Mouse (Mus musculus) heart, embryonic 15.5 days (tissue): ENCODE results near the gene Lrmda. TPM values are rescaled to one million over a fixed set of nuclear protein-coding genes. Genes with fewer than 3 reads are reported as not detected.

Experiments
- ATAC-seq: fragments of 200-750 bp; cut with Nextera tagmentation; replicated peaks from 2 replicates; pipeline ENCODE4 v1.8.0; 2017; ENCODE audit warnings: low read depth, moderate TSS enrichment; ENCODE audit not compliant: insufficient number of reproducible peaks, insufficient read depth, low FRiP score
- H3K27ac ChIP-seq: fragments of 300-500 bp; sonication (generic); 2 replicates; pipeline ENCODE4 v1.5.1; 2015; ENCODE audit warnings: mild to moderate bottlenecking, inconsistent platforms
- H3K27me3 ChIP-seq: fragments of 300-500 bp; sonication (generic); 2 replicates; pipeline ENCODE4 v1.6.1; 2015; ENCODE audit warnings: inconsistent platforms
- H3K36me3 ChIP-seq: fragments of 300-500 bp; sonication (generic); 2 replicates; pipeline ENCODE4 v1.6.1; 2015; ENCODE audit warnings: mild to moderate bottlenecking, inconsistent platforms
- H3K4me1 ChIP-seq: fragments of 300-500 bp; sonication (generic); replicated peaks from 2 replicates; pipeline ENCODE4 v1.6.1; 2015; ENCODE audit warnings: inconsistent platforms
- H3K4me2 ChIP-seq: fragments of 300-500 bp; sonication (generic); 2 replicates; pipeline ENCODE4 v1.6.1; 2015; ENCODE audit warnings: inconsistent platforms, mild to moderate bottlenecking, moderate library complexity
- H3K4me3 ChIP-seq: fragments of 300-500 bp; sonication (generic); 2 replicates; pipeline ENCODE4 v1.5.1; 2015; ENCODE audit warnings: mild to moderate bottlenecking, inconsistent platforms
- H3K9ac ChIP-seq: fragments of 300-500 bp; sonication (generic); 2 replicates; pipeline ENCODE4 v1.6.1; 2015; ENCODE audit warnings: mild to moderate bottlenecking, inconsistent platforms
- H3K9me3 ChIP-seq: fragments of 300-500 bp; sonication (generic); replicated peaks from 2 replicates; pipeline ENCODE4 v1.6.1; 2016; ENCODE audit warnings: inconsistent platforms
- WGBS: fragments of 180-500 bp; shearing (Covaris S2); methylation state at CpG from one replicate; pipeline ENCODE4 v1.1.7; 2015; ENCODE audit warnings: mixed read lengths; 5-methylcytosine and 5-hydroxymethylcytosine counted together
- polyA plus RNA-seq: library from polyadenylated mRNA; unstranded; fragments of >200 nt; fragmentation: Nextera tagmentation; extraction: Ambion mirVana; gene quantifications from 2 replicates; pipeline ENCODE4 v1.2.1, GENCODE M21; 2015

Lrmda gene
- polyA plus RNA-seq, 1 experiment from 2014 or later = 0.83 TPM

DNA sequence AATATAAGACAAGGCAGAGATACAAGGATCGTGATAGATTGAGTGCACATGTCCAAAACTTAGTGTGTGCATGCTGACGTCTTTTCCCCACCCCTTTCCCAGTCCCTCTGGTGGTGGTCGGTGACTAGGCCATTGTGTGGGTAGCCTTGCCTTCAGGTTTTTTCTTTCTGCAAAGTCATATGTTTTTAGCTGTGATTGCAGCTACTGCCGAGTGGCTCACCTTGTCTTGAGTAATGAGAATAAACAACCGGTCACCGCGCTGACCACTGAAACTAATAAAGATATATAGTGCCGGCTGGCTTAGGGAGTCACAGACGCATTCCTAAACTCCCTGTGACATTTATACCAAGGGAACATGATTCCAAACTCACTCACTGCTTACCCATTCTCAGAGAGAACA lies 155.2 kb downstream of the Lrmda start:
- H3K4me2 ChIP-seq = no peak overlapping the region
- no peaks in the 10 kb centered on the region for H3K36me3 ChIP-seq
- H3K27ac ChIP-seq = no peak overlapping the region
- no peaks in the 10 kb centered on the region for H3K4me1 ChIP-seq
- H3K27me3 ChIP-seq = no peaks in the 10 kb centered on the region
- H3K4me3 ChIP-seq = no peak overlapping the region
- 68% methylated on average over 9 of the region's 9 CpGs for WGBS
- H3K9me3 ChIP-seq = no peaks in the 10 kb centered on the region
- no peak for ATAC-seq
- no peak overlapping the region for H3K9ac ChIP-seq

DNA sequence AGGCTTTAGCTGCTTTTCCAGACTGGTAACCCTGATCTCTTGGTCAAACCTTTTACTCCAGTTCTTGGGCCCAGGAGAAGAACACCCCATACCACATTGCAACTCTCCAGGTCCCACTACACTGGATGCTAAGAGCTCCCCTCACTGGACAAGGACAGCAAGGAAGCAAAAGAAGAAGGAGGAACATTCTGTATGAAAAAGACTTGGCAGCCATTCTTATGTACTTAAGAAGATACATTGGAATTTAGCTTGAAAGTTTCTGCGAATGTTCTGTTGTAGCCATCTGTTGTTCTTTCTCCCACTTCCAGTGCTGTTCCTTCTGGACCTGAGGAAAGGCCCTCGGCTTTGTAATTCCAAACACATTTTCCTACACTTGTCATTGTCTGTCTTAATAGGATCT lies 160.2 kb downstream of the Lrmda start:
- no peak for ATAC-seq
- WGBS = 69% methylated on average over 2 of the region's 2 CpGs
- Histone ChIP-seq H3K9ac (no peak overlapping the region), H3K27ac (no peak overlapping the region), H3K4me2 (no peak overlapping the region), H3K9me3 (no peaks in the 10 kb centered on the region), H3K36me3 (no peaks in the 10 kb centered on the region), H3K27me3 (no peaks in the 10 kb centered on the region), H3K4me3 (no peak overlapping the region), H3K4me1 (no peaks in the 10 kb centered on the region)

DNA sequence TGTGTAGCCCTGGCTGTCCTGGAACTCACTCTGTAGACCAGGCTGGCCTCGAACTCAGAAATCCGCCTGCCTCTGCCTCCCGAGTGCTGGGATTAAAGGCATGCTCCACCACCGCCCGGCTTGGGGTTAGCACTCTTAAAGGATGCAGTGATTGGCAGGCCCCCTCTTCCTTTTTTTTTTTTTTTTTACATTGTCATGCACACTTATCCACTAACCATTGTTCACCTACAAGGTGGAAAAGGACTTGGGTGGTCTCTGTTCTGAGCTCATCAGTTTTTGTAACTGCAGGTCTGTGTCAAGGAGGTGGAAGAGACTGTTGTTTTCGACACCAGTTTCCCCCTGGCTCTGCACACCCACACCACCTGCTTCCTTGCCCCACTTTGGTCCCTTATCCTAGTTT lies 162.0 kb downstream of the Lrmda start:
- H3K27me3 ChIP-seq = no peaks in the 10 kb centered on the region
- no peak overlapping the region for H3K4me2 ChIP-seq
- WGBS = 89% methylated on average over 6 of the region's 6 CpGs
- no peaks in the 10 kb centered on the region for H3K9me3 ChIP-seq
- no peak overlapping the region for H3K4me3 ChIP-seq
- H3K27ac ChIP-seq = no peak overlapping the region
- no peak overlapping the region for H3K9ac ChIP-seq
- no peak for ATAC-seq
- H3K36me3 ChIP-seq = no peaks in the 10 kb centered on the region
- H3K4me1 ChIP-seq = no peaks in the 10 kb centered on the region

DNA sequence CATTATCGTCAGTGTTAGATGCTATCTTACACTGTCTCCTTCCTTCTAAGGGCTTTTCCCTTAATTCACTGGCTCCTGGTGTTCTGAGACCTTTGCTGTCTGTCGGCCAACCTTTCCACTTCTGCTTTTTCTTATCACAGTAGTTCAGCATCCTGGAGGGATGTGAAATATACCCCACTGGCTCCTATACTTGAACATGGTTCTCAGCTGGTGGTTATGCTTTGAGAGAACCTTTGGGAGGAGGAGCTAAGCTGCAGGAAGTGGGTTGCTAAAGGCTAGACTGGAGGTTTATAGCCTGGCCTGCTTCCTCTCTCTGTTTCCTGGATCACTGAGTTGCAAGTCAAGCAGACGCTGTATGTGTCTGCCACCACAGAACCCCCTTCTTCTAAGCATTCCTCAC lies 163.7 kb downstream of the Lrmda start:
- H3K27me3 ChIP-seq = no peaks in the 10 kb centered on the region
- H3K4me1 ChIP-seq = no peaks in the 10 kb centered on the region
- no peaks in the 10 kb centered on the region for H3K9me3 ChIP-seq
- H3K4me3 ChIP-seq = no peak overlapping the region
- no peak for ATAC-seq
- no peaks in the 10 kb centered on the region for H3K36me3 ChIP-seq
- no peak overlapping the region for H3K4me2 ChIP-seq
- WGBS = 50% methylated on average over 3 of the region's 3 CpGs
- no peak overlapping the region for H3K27ac ChIP-seq
- H3K9ac ChIP-seq = no peak overlapping the region

DNA sequence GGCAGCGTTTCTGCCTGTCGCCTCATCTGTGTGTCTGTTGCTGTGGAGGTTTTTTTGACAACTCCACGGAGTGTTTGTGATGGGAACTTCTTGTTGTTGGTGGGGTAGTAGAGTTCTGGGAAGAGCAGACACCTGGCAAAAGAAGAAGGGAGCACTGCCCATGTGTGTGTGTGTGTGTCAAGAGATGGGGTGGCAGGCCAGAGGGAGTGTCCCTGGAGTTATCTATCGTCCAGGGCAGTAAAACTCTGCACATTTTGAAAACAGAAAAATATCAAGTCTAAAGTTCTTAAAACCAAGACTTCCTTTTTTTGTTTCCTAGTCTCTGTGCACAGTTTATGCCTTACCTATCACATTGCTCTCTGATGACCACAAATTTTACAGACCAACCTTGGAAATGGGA lies 165.9 kb downstream of the Lrmda start:
- WGBS = 74% methylated on average over 4 of the region's 4 CpGs
- no peaks in the 10 kb centered on the region for H3K27me3 ChIP-seq
- no peak for ATAC-seq
- H3K9ac ChIP-seq = no peak overlapping the region
- no peak overlapping the region for H3K27ac ChIP-seq
- no peak overlapping the region for H3K4me3 ChIP-seq
- H3K4me2 ChIP-seq = no peak overlapping the region
- H3K36me3 ChIP-seq = no peaks in the 10 kb centered on the region
- no peaks in the 10 kb centered on the region for H3K9me3 ChIP-seq
- H3K4me1 ChIP-seq = no peaks in the 10 kb centered on the region

DNA sequence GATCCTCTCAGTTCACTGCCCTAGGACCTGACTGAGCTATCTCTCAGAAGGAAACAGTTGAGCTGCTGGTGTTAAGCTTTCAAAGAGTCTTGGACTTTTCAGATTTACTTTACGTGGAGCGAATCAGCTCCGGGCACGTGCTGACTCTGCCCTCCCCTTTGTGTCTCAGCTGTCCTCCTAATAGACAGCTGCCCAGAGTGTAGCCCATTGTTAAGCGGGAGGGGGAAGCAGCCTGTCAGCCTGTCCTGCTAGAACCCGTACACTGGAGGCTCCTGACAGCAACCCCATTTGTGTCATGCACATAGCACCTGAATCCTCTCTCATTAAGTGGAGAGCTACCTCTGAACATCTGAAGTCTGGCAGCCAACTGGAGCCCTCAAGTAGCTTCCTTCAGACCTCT lies 170.6 kb downstream of the Lrmda start:
- no peaks in the 10 kb centered on the region for H3K36me3 ChIP-seq
- H3K4me3 ChIP-seq = no peak overlapping the region
- H3K9me3 ChIP-seq = no peaks in the 10 kb centered on the region
- no peak overlapping the region for H3K27ac ChIP-seq
- 0 out of 2 replicates have a peak, but pooled peaks cover under 1% of the 10 kb centered on the region for H3K4me1 ChIP-seq
- ATAC-seq = no peak
- WGBS = 65% methylated on average over 6 of the region's 6 CpGs
- H3K4me2 ChIP-seq = no peak overlapping the region
- H3K27me3 ChIP-seq = no peaks in the 10 kb centered on the region
- no peak overlapping the region for H3K9ac ChIP-seq

DNA sequence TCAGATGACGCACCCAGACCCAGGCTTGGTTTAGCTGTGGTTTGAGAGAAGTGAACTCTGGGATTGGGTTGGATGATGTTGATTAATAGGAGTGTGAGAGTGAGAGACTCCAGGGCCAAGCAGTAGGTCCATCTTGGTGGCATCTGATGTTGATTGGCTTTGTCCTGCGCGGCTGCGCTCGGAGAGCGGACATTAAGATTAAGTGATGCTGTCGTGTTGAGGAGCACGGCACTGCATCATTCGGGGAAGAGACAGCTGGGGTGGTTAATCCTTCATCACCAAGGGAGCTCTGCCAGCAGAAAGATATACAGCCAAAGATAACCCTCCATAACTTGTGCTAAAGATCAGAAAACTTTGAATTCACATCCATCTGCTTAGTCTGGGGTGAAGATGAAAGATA lies 172.7 kb downstream of the Lrmda start:
- Histone ChIP-seq H3K36me3 (no peaks in the 10 kb centered on the region), H3K4me1 (peaks cover 5% of the 10 kb centered on the region; the same call in 1 of the 2 replicates), H3K9me3 (no peaks in the 10 kb centered on the region), H3K27me3 (no peaks in the 10 kb centered on the region), H3K9ac (no peak overlapping the region), H3K4me2 (no peak overlapping the region), H3K27ac (no peak overlapping the region), H3K4me3 (no peak overlapping the region)
- 70% methylated on average over 9 of the region's 9 CpGs for WGBS
- ATAC-seq = no peak

DNA sequence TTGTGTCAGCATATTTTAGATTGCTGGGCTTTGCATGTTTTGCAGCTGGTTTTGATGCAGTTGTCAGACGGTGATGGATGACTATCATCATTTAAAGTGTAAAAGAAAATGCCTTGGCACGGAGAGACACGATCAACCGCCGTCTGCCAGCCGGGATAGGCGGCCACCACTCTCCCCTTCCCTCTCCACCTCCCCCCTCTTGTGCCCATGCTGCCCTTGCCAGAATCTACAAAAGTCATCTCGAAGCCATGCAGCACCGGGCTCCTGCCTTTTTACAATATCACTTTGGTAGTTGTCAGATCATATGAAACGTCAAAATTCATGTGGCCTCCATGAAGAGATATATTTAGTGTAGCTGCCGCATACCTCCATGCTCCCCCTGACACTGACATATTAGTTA lies 178.5 kb downstream of the Lrmda start:
- 62% methylated on average over 11 of the region's 11 CpGs for WGBS
- Histone ChIP-seq H3K4me1 (peaks cover 5% of the 10 kb centered on the region; the same call in 1 of the 2 replicates), H3K9ac (no peak overlapping the region), H3K27me3 (no peaks in the 10 kb centered on the region), H3K27ac (no peak overlapping the region), H3K36me3 (no peaks in the 10 kb centered on the region), H3K4me2 (no peak overlapping the region), H3K9me3 (no peaks in the 10 kb centered on the region), H3K4me3 (no peak overlapping the region)
- ATAC-seq = no peak

DNA sequence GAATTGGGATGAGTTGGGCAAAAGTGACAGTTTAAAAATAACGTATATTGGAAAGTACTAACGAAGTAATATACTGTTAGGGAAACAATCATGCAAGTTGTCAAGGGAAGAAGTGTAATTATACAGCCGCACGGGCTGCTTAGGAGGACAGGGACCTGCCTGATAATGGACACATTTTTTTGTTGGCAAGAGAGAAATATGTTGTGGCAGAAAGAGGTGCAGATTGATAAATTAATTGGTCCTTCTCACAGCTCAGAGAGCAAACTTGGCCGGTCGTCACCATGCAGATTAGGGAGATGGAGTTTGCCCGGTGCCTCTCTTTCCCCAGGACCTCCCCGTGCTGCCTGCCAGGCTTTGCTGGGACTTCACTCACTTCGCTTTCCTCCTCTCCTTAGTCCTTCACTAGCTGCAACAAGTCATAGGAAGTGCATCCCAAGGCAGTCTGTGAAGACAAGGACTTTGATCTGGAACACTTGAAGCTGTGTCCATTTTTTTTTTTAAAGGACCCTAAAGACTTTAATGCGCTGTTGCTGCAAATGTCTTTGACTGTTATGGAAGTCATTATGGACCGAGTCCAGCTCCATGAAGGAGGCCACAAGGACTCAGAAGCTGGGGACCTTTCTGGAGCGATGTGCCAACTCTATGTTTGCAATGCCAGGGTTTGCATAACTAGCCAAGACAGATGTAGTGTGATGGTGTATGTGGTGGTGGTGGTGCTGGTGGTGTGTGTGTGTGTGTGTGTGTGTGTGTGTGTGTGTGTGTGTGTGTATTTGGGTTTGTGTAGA lies 179.3 kb downstream of the Lrmda start:
- Histone ChIP-seq H3K9ac (no peak overlapping the region), H3K36me3 (no peaks in the 10 kb centered on the region), H3K4me3 (no peak overlapping the region), H3K4me1 (peaks cover 5% of the 10 kb centered on the region; the same call in 1 of the 2 replicates), H3K27me3 (no peaks in the 10 kb centered on the region), H3K27ac (no peak overlapping the region), H3K4me2 (no peak overlapping the region), H3K9me3 (no peaks in the 10 kb centered on the region)
- ATAC-seq = no peak
- 68% methylated on average over 12 of the region's 12 CpGs for WGBS

DNA sequence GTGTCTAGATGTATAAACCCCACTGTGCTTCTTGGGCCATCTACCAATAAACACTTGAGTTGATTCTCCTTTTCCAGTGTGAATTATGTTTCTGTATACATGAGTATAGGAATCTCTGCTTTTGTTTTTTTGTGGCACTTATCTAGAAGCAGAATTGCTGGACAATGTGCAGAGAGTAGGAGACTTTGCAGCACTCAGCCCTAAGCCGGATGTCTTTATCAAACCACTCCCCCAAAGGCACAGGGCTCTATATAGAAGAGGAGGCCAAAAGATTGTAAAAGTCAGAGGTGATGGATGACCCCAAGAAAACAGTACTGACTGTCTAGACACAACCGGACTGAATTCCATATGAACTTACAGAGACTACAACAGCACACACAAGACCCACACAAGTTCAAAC lies 182.2 kb downstream of the Lrmda start:
- no peak overlapping the region for H3K9ac ChIP-seq
- no peak overlapping the region for H3K4me3 ChIP-seq
- H3K27me3 ChIP-seq = no peaks in the 10 kb centered on the region
- ATAC-seq = 0 out of 2 replicates have a peak, but pooled peaks have one; percentile 27
- no peak overlapping the region for H3K4me2 ChIP-seq
- H3K9me3 ChIP-seq = no peaks in the 10 kb centered on the region
- H3K4me1 ChIP-seq = peaks cover 16% of the 10 kb centered on the region
- 37% methylated on average over 2 of the region's 2 CpGs for WGBS
- H3K27ac ChIP-seq = no peak overlapping the region
- H3K36me3 ChIP-seq = no peaks in the 10 kb centered on the region

DNA sequence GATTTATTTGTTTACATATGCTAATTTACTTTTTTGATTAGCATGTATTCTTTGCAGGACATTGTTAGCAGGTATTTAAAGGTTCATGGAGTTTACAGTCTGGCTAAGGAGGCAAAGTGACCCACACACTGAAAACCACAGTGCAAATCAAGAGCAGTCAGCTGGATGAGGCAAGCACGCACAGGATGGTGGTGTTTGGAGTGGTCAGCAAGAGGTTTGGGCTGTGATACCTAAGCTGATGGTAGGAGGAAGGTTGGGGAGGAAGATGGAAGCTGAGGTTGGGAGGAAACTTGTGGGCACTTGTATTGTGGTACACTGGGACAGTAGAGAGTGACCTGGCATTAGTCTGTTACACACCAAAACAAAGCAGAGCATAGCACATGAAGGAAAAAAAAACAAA lies 191.1 kb downstream of the Lrmda start:
- no peaks in the 10 kb centered on the region for H3K9me3 ChIP-seq
- no peak overlapping the region for H3K9ac ChIP-seq
- no peak overlapping the region for H3K27ac ChIP-seq
- no peak overlapping the region for H3K4me2 ChIP-seq
- H3K36me3 ChIP-seq = no peaks in the 10 kb centered on the region
- peaks cover 16% of the 10 kb centered on the region for H3K4me1 ChIP-seq
- H3K27me3 ChIP-seq = peaks cover 7% of the 10 kb centered on the region
- H3K4me3 ChIP-seq = no peak overlapping the region
- ATAC-seq = no peak
- 90% methylated on average over 1 of the region's 1 CpGs for WGBS

DNA sequence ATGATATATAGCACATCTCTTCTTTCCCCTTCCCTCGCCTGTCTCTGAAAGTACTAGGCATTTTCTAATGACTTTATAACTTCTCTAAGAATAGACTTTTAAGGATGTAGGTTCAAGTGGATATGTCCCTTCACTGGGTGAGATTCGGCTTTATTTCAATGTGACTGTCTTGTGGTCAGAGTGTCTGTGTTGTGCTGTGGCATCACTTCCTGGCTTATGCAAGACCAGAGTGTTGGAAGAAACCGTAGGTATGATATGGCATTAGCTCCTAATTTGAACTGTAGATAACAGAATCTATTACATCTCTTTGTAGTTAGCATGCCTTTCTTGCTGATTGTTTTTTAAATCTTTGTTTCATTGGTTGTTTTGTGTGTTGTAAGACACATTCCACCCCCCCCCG lies 198.7 kb downstream of the Lrmda start:
- Histone ChIP-seq H3K27me3 (no peaks in the 10 kb centered on the region), H3K36me3 (no peaks in the 10 kb centered on the region), H3K4me3 (no peak overlapping the region), H3K9ac (no peak overlapping the region), H3K4me1 (peaks cover 4% of the 10 kb centered on the region; the same call in 1 of the 2 replicates), H3K9me3 (no peaks in the 10 kb centered on the region), H3K27ac (no peak overlapping the region), H3K4me2 (no peak overlapping the region)
- no peak for ATAC-seq
- WGBS = 72% methylated on average over 4 of the region's 4 CpGs
